Mouse (Mus musculus) lung, embryonic 14.5 days (tissue): ENCODE results near the gene Fndc8. TPM values are rescaled to one million over a fixed set of nuclear protein-coding genes. Genes with fewer than 3 reads are reported as not detected.
A peak's percentile ranks its signal among the peaks of the same experiment; 100 is the strongest.

Experiments used
- ATAC-seq: fragments of 200-750 bp; cut with Nextera tagmentation; 2 replicates; pipeline ENCODE4 v1.8.0; 2017; ENCODE audit warnings: mild to moderate bottlenecking, moderate TSS enrichment, moderate library complexity; ENCODE audit not compliant: insufficient read depth
- DNase-seq: peaks from one replicate; pipeline ENCODE4 v3.0.0-alpha.2; 2015
- H3K27ac ChIP-seq: fragments of 300-500 bp; sonication (generic); 2 replicates; pipeline ENCODE4 v1.5.1; 2014; ENCODE audit warnings: low read depth, mild to moderate bottlenecking, moderate library complexity
- H3K27me3 ChIP-seq: fragments of 300-500 bp; sonication (generic); 2 replicates; pipeline ENCODE4 v1.6.1; 2014; ENCODE audit warnings: low read length, control low read depth; ENCODE audit not compliant: insufficient read depth
- H3K36me3 ChIP-seq: fragments of 300-500 bp; sonication (generic); 2 replicates; pipeline ENCODE4 v1.6.1; 2014; ENCODE audit warnings: control low read depth; ENCODE audit not compliant: insufficient read depth
- H3K4me1 ChIP-seq: fragments of 300-500 bp; sonication (generic); 2 replicates; pipeline ENCODE4 v1.6.1; 2014; ENCODE audit warnings: antibody characterized with exemption, control low read depth; ENCODE audit not compliant: insufficient read depth
- H3K4me2 ChIP-seq: fragments of 300-500 bp; sonication (generic); 2 replicates; pipeline ENCODE4 v1.6.1; 2014; ENCODE audit warnings: mild to moderate bottlenecking
- H3K4me3 ChIP-seq: fragments of 300-500 bp; sonication (generic); 2 replicates; pipeline ENCODE4 v1.5.1; 2014; ENCODE audit warnings: low read depth, low read length
- H3K9ac ChIP-seq: fragments of 300-500 bp; sonication (generic); 2 replicates; pipeline ENCODE4 v1.6.1; 2014
- H3K9me3 ChIP-seq: fragments of 300-500 bp; sonication (generic); 2 replicates; pipeline ENCODE4 v1.6.1; 2016; ENCODE audit warnings: low read depth, low read length, control low read depth
- CTCF ChIP-seq: IDR thresholded peaks from 2 replicates; pipeline ENCODE4 v1.5.1; 2016; ENCODE audit warnings: antibody characterized with exemption, low read depth
- WGBS: fragments of 180-500 bp; shearing (Covaris S2); extraction: QIAGEN DNeasy Blood & Tissue Kit; methylation state at CpG from one replicate; pipeline ENCODE4 v1.1.7; 2014; 5-methylcytosine and 5-hydroxymethylcytosine counted together
- polyA plus RNA-seq: library from polyadenylated mRNA; unstranded; fragments of >200 nt; fragmentation: Nextera tagmentation; extraction: Ambion mirVana; gene quantifications from 2 replicates; pipeline ENCODE4 v1.2.1, GENCODE M21; 2014

Fndc8 gene
- polyA plus RNA-seq, 1 experiment from 2014 or later = not detected

DNA sequence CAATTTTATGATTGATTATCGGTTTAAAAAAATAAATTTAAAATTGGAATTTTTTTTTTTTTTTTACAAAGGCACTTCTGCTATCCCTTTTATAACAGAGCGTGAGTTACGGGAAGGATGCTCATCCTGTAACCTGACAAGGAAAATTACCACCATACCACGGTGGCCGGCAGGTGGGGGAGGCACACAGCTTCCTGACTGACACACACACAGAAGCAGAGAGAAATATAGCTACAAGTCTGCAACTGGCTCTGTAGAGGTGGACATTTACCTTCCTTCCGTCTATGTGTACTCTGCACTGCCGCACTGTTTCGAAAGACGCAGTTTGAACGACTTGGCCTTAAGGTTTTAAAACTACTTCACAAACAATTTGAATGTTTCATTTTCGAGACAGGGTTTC lies 39.8 kb upstream of the Fndc8 start:
- Histone ChIP-seq H3K27me3 (no peaks in the 10 kb centered on the region), H3K4me2 (no peak overlapping the region), H3K4me3 (no peak overlapping the region), H3K27ac (no peak overlapping the region), H3K36me3 (no peaks in the 10 kb centered on the region), H3K9me3 (no peaks in the 10 kb centered on the region), H3K4me1 (no peaks in the 10 kb centered on the region), H3K9ac (no peak overlapping the region)
- 81% methylated on average over 11 of the region's 11 CpGs for WGBS
- ATAC-seq (no peak), DNase-seq (no peak)
- TF ChIP-seq CTCF = no peak

GRCm38 (mm10) chr11:82852540-82852939 lies 39.4 kb upstream of the Fndc8 start:
- no peak overlapping the region for H3K27ac ChIP-seq
- H3K4me1 ChIP-seq = no peaks in the 10 kb centered on the region
- no peak for TF ChIP-seq CTCF
- no peaks in the 10 kb centered on the region for H3K27me3 ChIP-seq
- no peaks in the 10 kb centered on the region for H3K9me3 ChIP-seq
- H3K36me3 ChIP-seq = no peaks in the 10 kb centered on the region
- no peak for DNase-seq
- 77% methylated on average over 10 of the region's 10 CpGs for WGBS
- H3K4me2 ChIP-seq = no peak overlapping the region
- H3K4me3 ChIP-seq = no peak overlapping the region
- no peak for ATAC-seq
- no peak overlapping the region for H3K9ac ChIP-seq

- H3K27ac ChIP-seq = no peak overlapping the region
- H3K4me2 ChIP-seq = no peak overlapping the region
- WGBS = 85% methylated on average over 7 of the region's 7 CpGs
- H3K4me3 ChIP-seq = no peak overlapping the region
- DNase-seq (no peak), ATAC-seq (no peak)
- H3K36me3 ChIP-seq = no peaks in the 10 kb centered on the region
- H3K27me3 ChIP-seq = no peaks in the 10 kb centered on the region
- H3K9ac ChIP-seq = no peak overlapping the region
- H3K9me3 ChIP-seq = no peaks in the 10 kb centered on the region
- H3K4me1 ChIP-seq = no peaks in the 10 kb centered on the region
- TF ChIP-seq CTCF = no peak
Measured at GRCm38 (mm10) chr11:82852958-82853357, 39.0 kb upstream of the Fndc8 start.

DNA sequence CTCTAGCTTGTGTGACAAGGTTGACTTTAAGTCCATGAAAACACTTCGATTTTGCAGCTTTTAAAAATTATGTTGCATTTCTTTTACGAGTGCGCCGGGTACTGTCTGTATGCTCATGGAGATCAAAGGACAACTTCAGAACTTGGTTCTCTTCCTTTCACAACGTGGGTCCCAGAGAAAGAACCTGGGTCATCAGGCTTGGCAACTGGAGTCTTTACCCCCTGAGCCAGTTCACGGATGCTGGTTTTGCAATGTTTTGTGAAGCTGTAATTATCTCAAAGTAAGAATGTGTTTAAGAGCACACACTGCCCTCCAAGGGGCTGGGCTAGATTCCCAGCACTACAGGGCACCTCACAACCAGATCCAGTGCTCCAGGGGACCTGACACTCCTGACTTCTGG lies 37.8 kb upstream of the Fndc8 start:
- no peaks in the 10 kb centered on the region for H3K4me1 ChIP-seq
- H3K9me3 ChIP-seq = no peaks in the 10 kb centered on the region
- TF ChIP-seq CTCF = no peak
- no peak overlapping the region for H3K27ac ChIP-seq
- H3K27me3 ChIP-seq = no peaks in the 10 kb centered on the region
- ATAC-seq (no peak), DNase-seq (no peak)
- WGBS = 85% methylated on average over 6 of the region's 6 CpGs
- no peaks in the 10 kb centered on the region for H3K36me3 ChIP-seq
- H3K9ac ChIP-seq = no peak overlapping the region
- no peak overlapping the region for H3K4me2 ChIP-seq
- H3K4me3 ChIP-seq = no peak overlapping the region

- 71% methylated on average over 9 of the region's 9 CpGs for WGBS
- no peak for TF ChIP-seq CTCF
- Histone ChIP-seq H3K4me1 (no peaks in the 10 kb centered on the region), H3K4me2 (no peak overlapping the region), H3K9ac (no peak overlapping the region), H3K36me3 (no peaks in the 10 kb centered on the region), H3K9me3 (no peaks in the 10 kb centered on the region), H3K27me3 (no peaks in the 10 kb centered on the region), H3K4me3 (no peak overlapping the region), H3K27ac (no peak overlapping the region)
- DNase-seq (no peak), ATAC-seq (no peak)
Measured at GRCm38 (mm10) chr11:82855327-82855973, 36.5 kb upstream of the Fndc8 start.

GRCm38 (mm10) chr11:82856032-82856431 lies 35.9 kb upstream of the Fndc8 start:
- DNase-seq = peak; percentile 23
- TF ChIP-seq CTCF = no peak
- no peak for ATAC-seq
- no peak overlapping the region for H3K4me3 ChIP-seq
- 60% methylated on average over 10 of the region's 10 CpGs for WGBS
- H3K27me3 ChIP-seq = no peaks in the 10 kb centered on the region
- H3K9me3 ChIP-seq = no peaks in the 10 kb centered on the region
- no peak overlapping the region for H3K27ac ChIP-seq
- H3K9ac ChIP-seq = no peak overlapping the region
- H3K4me2 ChIP-seq = no peak overlapping the region
- H3K4me1 ChIP-seq = no peaks in the 10 kb centered on the region
- no peaks in the 10 kb centered on the region for H3K36me3 ChIP-seq

- H3K4me2 ChIP-seq = no peak overlapping the region
- H3K27ac ChIP-seq = no peak overlapping the region
- H3K4me3 ChIP-seq = no peak overlapping the region
- DNase-seq = peak; percentile 11
- H3K36me3 ChIP-seq = no peaks in the 10 kb centered on the region
- 72% methylated on average over 13 of the region's 13 CpGs for WGBS
- H3K9ac ChIP-seq = no peak overlapping the region
- H3K4me1 ChIP-seq = no peaks in the 10 kb centered on the region
- TF ChIP-seq CTCF = no peak
- no peaks in the 10 kb centered on the region for H3K27me3 ChIP-seq
- no peaks in the 10 kb centered on the region for H3K9me3 ChIP-seq
- ATAC-seq = no peak
Measured at GRCm38 (mm10) chr11:82857307-82857848, 34.5 kb upstream of the Fndc8 start.

DNA sequence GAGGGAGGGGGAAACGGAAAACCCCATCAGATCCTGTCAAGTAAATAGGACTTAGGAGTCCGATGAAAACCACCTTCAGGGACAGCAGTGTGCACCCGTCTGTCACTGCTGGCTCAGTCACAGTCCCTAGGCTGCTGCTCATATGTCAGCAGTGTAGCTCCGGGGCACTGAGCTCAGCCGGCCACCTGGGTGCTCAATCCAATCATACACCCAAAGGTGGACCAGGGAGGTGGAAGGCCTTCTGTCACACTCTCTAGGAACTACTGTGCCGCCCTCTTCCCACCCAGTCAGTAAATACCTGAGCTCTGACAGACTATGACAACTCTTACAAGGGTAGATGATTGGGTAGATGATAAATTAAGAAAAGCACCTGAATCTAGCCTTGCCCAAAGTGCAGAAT lies 31.2 kb upstream of the Fndc8 start:
- 76% methylated on average over 6 of the region's 6 CpGs for WGBS
- H3K27me3 ChIP-seq = no peaks in the 10 kb centered on the region
- no peak for ATAC-seq
- DNase-seq = no peak
- H3K4me3 ChIP-seq = no peak overlapping the region
- no peak for TF ChIP-seq CTCF
- H3K27ac ChIP-seq = no peak overlapping the region
- H3K9ac ChIP-seq = no peak overlapping the region
- no peaks in the 10 kb centered on the region for H3K4me1 ChIP-seq
- H3K4me2 ChIP-seq = no peak overlapping the region
- H3K36me3 ChIP-seq = no peaks in the 10 kb centered on the region
- no peaks in the 10 kb centered on the region for H3K9me3 ChIP-seq
